Mouse (Mus musculus): ENCODE measurements at regions not wholly inside any gene's neighbourhood (a gene's known extent, or its start where the extent isn't known, plus 50 kb on each side); places are given as distances from the start of the nearest gene placed in this dataset.

GRCm38 (mm10) chr1:104424796-104425195 is 343.5 kb upstream of the Cdh20 start:
- no peak for TF ChIP-seq EP300 (IDR thresholded peaks at IDR 0.05; ENCODE audit: insufficient read depth, low read depth, low read length)
- no peak for TF ChIP-seq POLR2A (IDR thresholded peaks at IDR 0.05; ENCODE audit: insufficient read depth, low read depth, low read length)

Measured in heart, adult 2 months (tissue).